Mouse (Mus musculus) layer of hippocampus, postnatal 10 days (tissue): ENCODE data around the gene 1700001P01Rik. TPM values are rescaled to one million over a fixed set of nuclear protein-coding genes. Genes with fewer than 3 reads are reported as not detected.
A peak's percentile ranks its signal among the peaks of the same experiment; 100 is the strongest.
"Not testable (repeated sequence)": the region's sequence is repeated elsewhere in the genome, so short reads cannot be mapped to it uniquely, and the experiment has no call there.

ENCODE experiments used
- DNase-seq, 2 experiments: peaks; one replicate each; pipeline ENCODE4 v3.0.0; 2021; ENCODE audit warnings: low spot score in 2 of 2
- total RNA-seq, 2 experiments: library from RNA; stranded (reverse); gene quantifications; 2 replicates each; pipeline ENCODE4 v1.2.3; 2021

Gene 1700001P01Rik
- total RNA-seq, 2 experiments from 2014 or later: 0.58 to 0.85 TPM

- no peak for DNase-seq
Measured at GRCm38 (mm10) chr11:97797369-97798082, 21.8 kb upstream of the 1700001P01Rik start.

GRCm38 (mm10) chr11:97796910-97797309, 21.2 kb upstream of the 1700001P01Rik start:
- peak; percentile 74 to 82 for DNase-seq

- DNase-seq: no peak
Measured at GRCm38 (mm10) chr11:97793165-97793564, 17.4 kb upstream of the 1700001P01Rik start.

GRCm38 (mm10) chr11:97790778-97791438, 15.2 kb upstream of the 1700001P01Rik start:
- DNase-seq: not testable (repeated sequence)

GRCm38 (mm10) chr11:97789727-97790126, 14.0 kb upstream of the 1700001P01Rik start:
- no peak for DNase-seq

GRCm38 (mm10) chr11:97787961-97788360, 12.2 kb upstream of the 1700001P01Rik start:
- no peak for DNase-seq

GRCm38 (mm10) chr11:97782564-97782895, 6.8 kb upstream of the 1700001P01Rik start:
- no peak for DNase-seq

- peak; percentile 100 for DNase-seq
Measured at GRCm38 (mm10) chr11:97781832-97782563, 6.3 kb upstream of the 1700001P01Rik start, which contains the start of gene Rpl23. Rpl23 (minus strand) TSS chr11:97782437.

- no peak for DNase-seq
Measured at GRCm38 (mm10) chr11:97781478-97781831, 5.7 kb upstream of the 1700001P01Rik start.

- no peak for DNase-seq
Measured at GRCm38 (mm10) chr11:97779968-97780701, 4.4 kb upstream of the 1700001P01Rik start.

- no peak for DNase-seq
Measured at GRCm38 (mm10) chr11:97778918-97779317, 3.2 kb upstream of the 1700001P01Rik start.

GRCm38 (mm10) chr11:97777129-97777529, 1.4 kb upstream of the 1700001P01Rik start:
- peak in 1 of 2 experiments; percentile 23 for DNase-seq

- no peak for DNase-seq
Measured at GRCm38 (mm10) chr11:97776497-97777128, 895 bp upstream of the 1700001P01Rik start.

GRCm38 (mm10) chr11:97775186-97775585, 532 bp downstream of the 1700001P01Rik start:
- DNase-seq: no peak

- no peak for DNase-seq
Measured at GRCm38 (mm10) chr11:97771410-97771809, 4.3 kb downstream of the 1700001P01Rik start.

- no peak for DNase-seq
Measured at GRCm38 (mm10) chr11:97769704-97770103, 6.0 kb downstream of the 1700001P01Rik start.

GRCm38 (mm10) chr11:97766154-97766881, 9.4 kb downstream of the 1700001P01Rik start, which contains the start of gene Cwc25:
Cwc25 (minus strand) TSS chr11:97766556.
- DNase-seq: peak; percentile 95 to 97

GRCm38 (mm10) chr11:97761638-97762037, 14.1 kb downstream of the 1700001P01Rik start:
- no peak for DNase-seq

- DNase-seq: no peak
Measured at GRCm38 (mm10) chr11:97758942-97759341, 16.8 kb downstream of the 1700001P01Rik start.

- no peak for DNase-seq
Measured at GRCm38 (mm10) chr11:97758125-97758524, 17.6 kb downstream of the 1700001P01Rik start.
